Mouse (Mus musculus): ENCODE results near the gene Ptpre.

- TF ChIP-seq CTCF (IDR thresholded peaks at IDR 0.05; ENCODE audit: borderline replicate concordance, extremely low read depth, insufficient read depth, insufficient read length) (no peak), POLR2A (IDR thresholded peaks at IDR 0.05; ENCODE audit: borderline replicate concordance, extremely low read depth, insufficient read depth, insufficient read length, poor library complexity, severe bottlenecking) (no peak)
These were observed 189.4 kb downstream of the Ptpre start for GRCm38 (mm10) chr7:135726707-135727106.

All from brain, embryonic 14.5 days (tissue).